Mouse (Mus musculus): Measurements from ENCODE around the gene S100pbp. TPM values are rescaled to one million over a fixed set of nuclear protein-coding genes. Genes with fewer than 3 reads are reported as not detected.

S100pbp gene
- polyA plus RNA-seq, 1 experiment from 2014 or later = 24.3 TPM

- Histone ChIP-seq H3K36me3 (no peaks in the 10 kb centered on the region), H3K27me3 (peaks cover 31% of the 10 kb centered on the region), H3K4me1 (peaks cover 46% of the 10 kb centered on the region), H3K9ac (0 out of 2 replicates have a peak overlapping the region, but pooled peaks have one; percentile 15), H3K4me2 (peak overlapping the region; percentile 50), H3K9me3 (replicated peaks) (no peaks in the 10 kb centered on the region), H3K27ac (no peak overlapping the region), H3K4me3 (replicated peaks) (0 out of 2 replicates have a peak overlapping the region, but pooled peaks have one; percentile 2)
- 9% methylated on average over 15 of the region's 15 CpGs for WGBS
- ATAC-seq (replicated peaks; ENCODE audit: low FRiP score) = no peak
Measured at GRCm38 (mm10) chr4:129134799-129135585, 54.5 kb downstream of the S100pbp start.

- peak overlapping the region; percentile 89 for H3K27ac ChIP-seq
- peak overlapping the region; percentile 27; the same call in 1 of the 2 replicates for H3K9ac ChIP-seq
- no peaks in the 10 kb centered on the region for H3K36me3 ChIP-seq
- H3K4me2 ChIP-seq = peak overlapping the region; percentile 61
- peak overlapping the region; percentile 42 for H3K4me3 ChIP-seq (replicated peaks)
- H3K4me1 ChIP-seq = peaks cover 48% of the 10 kb centered on the region
- WGBS = under 1% methylated on average over 16 of the region's 17 CpGs
- no peaks in the 10 kb centered on the region for H3K9me3 ChIP-seq (replicated peaks)
- ATAC-seq (replicated peaks; ENCODE audit: low FRiP score) = peak; percentile 83
- peaks cover 14% of the 10 kb centered on the region for H3K27me3 ChIP-seq
Measured at GRCm38 (mm10) chr4:129130755-129131303, 58.7 kb downstream of the S100pbp start.

- Histone ChIP-seq H3K4me1 (peaks cover 53% of the 10 kb centered on the region), H3K4me2 (peak overlapping the region; percentile 61), H3K27me3 (peaks cover 13% of the 10 kb centered on the region), H3K9me3 (replicated peaks) (no peaks in the 10 kb centered on the region), H3K36me3 (no peaks in the 10 kb centered on the region), H3K27ac (peak overlapping the region; percentile 89), H3K4me3 (replicated peaks) (peak overlapping the region; percentile 42), H3K9ac (no peak overlapping the region; the same call in 1 of the 2 replicates)
- peak; percentile 49 for ATAC-seq (replicated peaks; ENCODE audit: low FRiP score)
- WGBS = 4% methylated on average over 8 of the region's 8 CpGs
Measured at GRCm38 (mm10) chr4:129130149-129130548, 59.4 kb downstream of the S100pbp start.

GRCm38 (mm10) chr4:129129387-129129786 is 60.1 kb downstream of the S100pbp start:
- H3K4me1 ChIP-seq = peaks cover 53% of the 10 kb centered on the region
- WGBS = 23% methylated on average over 9 of the region's 9 CpGs

GRCm38 (mm10) chr4:129128582-129129338 is 60.8 kb downstream of the S100pbp start:
- Histone ChIP-seq H3K4me1 (peaks cover 53% of the 10 kb centered on the region), H3K9me3 (replicated peaks) (no peaks in the 10 kb centered on the region), H3K9ac (no peak overlapping the region), H3K27ac (no peak overlapping the region), H3K27me3 (peaks cover 21% of the 10 kb centered on the region), H3K4me3 (replicated peaks) (no peak overlapping the region), H3K36me3 (no peaks in the 10 kb centered on the region), H3K4me2 (no peak overlapping the region)
- ATAC-seq (replicated peaks; ENCODE audit: low FRiP score) = no peak
- 52% methylated on average over 13 of the region's 13 CpGs for WGBS

More at GRCm38 (mm10) chr4:129129387-129129786, 60.1 kb downstream of the S100pbp start:
- H3K9me3 ChIP-seq (replicated peaks) = no peaks in the 10 kb centered on the region
- H3K4me2 ChIP-seq = 0 out of 2 replicates have a peak overlapping the region, but pooled peaks have one; percentile 61
- peak overlapping the region; percentile 39; the same call in 1 of the 2 replicates for H3K27ac ChIP-seq
- ATAC-seq (replicated peaks; ENCODE audit: low FRiP score) = no peak
- no peak overlapping the region for H3K4me3 ChIP-seq (replicated peaks)
- H3K9ac ChIP-seq = no peak overlapping the region
- peaks cover 20% of the 10 kb centered on the region for H3K27me3 ChIP-seq
- H3K36me3 ChIP-seq = no peaks in the 10 kb centered on the region

GRCm38 (mm10) chr4:129125736-129126451 is 63.6 kb downstream of the S100pbp start:
- Histone ChIP-seq H3K9me3 (replicated peaks) (no peaks in the 10 kb centered on the region), H3K9ac (no peak overlapping the region), H3K4me3 (replicated peaks) (peak overlapping the region; percentile 9; the same call in 1 of the 2 replicates), H3K27ac (no peak overlapping the region), H3K4me2 (peak overlapping the region; percentile 47), H3K27me3 (peaks cover 49% of the 10 kb centered on the region), H3K36me3 (no peaks in the 10 kb centered on the region), H3K4me1 (peaks cover 55% of the 10 kb centered on the region)
- ATAC-seq (replicated peaks; ENCODE audit: low FRiP score) = no peak
- 21% methylated on average over 19 of the region's 19 CpGs for WGBS

- 4% methylated on average over 13 of the region's 13 CpGs for WGBS
- H3K36me3 ChIP-seq = no peaks in the 10 kb centered on the region
- H3K27ac ChIP-seq = no peak overlapping the region
- H3K4me3 ChIP-seq (replicated peaks) = no peak overlapping the region
- H3K27me3 ChIP-seq = peaks cover 61% of the 10 kb centered on the region
- peaks cover 49% of the 10 kb centered on the region for H3K4me1 ChIP-seq
- H3K9me3 ChIP-seq (replicated peaks) = no peaks in the 10 kb centered on the region
- H3K9ac ChIP-seq = no peak overlapping the region
- ATAC-seq (replicated peaks; ENCODE audit: low FRiP score) = no peak
- peak overlapping the region; percentile 38 for H3K4me2 ChIP-seq
Measured at GRCm38 (mm10) chr4:129124652-129125146, 64.8 kb downstream of the S100pbp start.

GRCm38 (mm10) chr4:129122719-129123118 is 66.8 kb downstream of the S100pbp start:
- Histone ChIP-seq H3K4me1 (peaks cover 37% of the 10 kb centered on the region), H3K27me3 (peaks cover 64% of the 10 kb centered on the region), H3K4me3 (replicated peaks) (no peak overlapping the region), H3K27ac (no peak overlapping the region), H3K9me3 (replicated peaks) (no peaks in the 10 kb centered on the region), H3K36me3 (no peaks in the 10 kb centered on the region), H3K4me2 (no peak overlapping the region), H3K9ac (no peak overlapping the region)
- no peak for ATAC-seq (replicated peaks; ENCODE audit: low FRiP score)
- WGBS = 37% methylated on average over 8 of the region's 8 CpGs

GRCm38 (mm10) chr4:129122107-129122506 is 67.4 kb downstream of the S100pbp start:
- Histone ChIP-seq H3K9me3 (replicated peaks) (no peaks in the 10 kb centered on the region), H3K27ac (no peak overlapping the region), H3K36me3 (no peaks in the 10 kb centered on the region), H3K4me2 (no peak overlapping the region), H3K27me3 (peaks cover 64% of the 10 kb centered on the region), H3K4me3 (replicated peaks) (no peak overlapping the region), H3K9ac (no peak overlapping the region), H3K4me1 (peaks cover 37% of the 10 kb centered on the region)
- 33% methylated on average over 9 of the region's 9 CpGs for WGBS
- no peak for ATAC-seq (replicated peaks; ENCODE audit: low FRiP score)

GRCm38 (mm10) chr4:129121569-129122086 is 67.9 kb downstream of the S100pbp start, which contains the start of gene Hpca:
Hpca (minus strand) TSS chr4:129122036.
- H3K4me1 ChIP-seq = peaks cover 37% of the 10 kb centered on the region
- no peak; the same call in 1 of the 2 replicates for ATAC-seq (replicated peaks; ENCODE audit: low FRiP score)
- H3K9ac ChIP-seq = 0 out of 2 replicates have a peak within 1 kb of the TSS, but pooled peaks have one; percentile 9
- H3K9me3 ChIP-seq (replicated peaks) = no peaks in the 10 kb centered on the region
- no peak within 1 kb of the TSS for H3K27ac ChIP-seq
- H3K36me3 ChIP-seq = no peaks in the 10 kb centered on the region
- H3K27me3 ChIP-seq = peaks cover 64% of the 10 kb centered on the region
- WGBS = 1% methylated on average over 17 of the region's 17 CpGs
- peak within 1 kb of the TSS; percentile 91 for H3K4me2 ChIP-seq
- peak within 1 kb of the TSS; percentile 54 for H3K4me3 ChIP-seq (replicated peaks)

Data from kidney, embryonic 15.5 days (tissue).